Mouse (Mus musculus) hindbrain, embryonic 15.5 days (tissue): ENCODE results near the gene Ost4. TPM values are rescaled to one million over a fixed set of nuclear protein-coding genes. Genes with fewer than 3 reads are reported as not detected.

ENCODE experiments used
- ATAC-seq: fragments of 200-750 bp; cut with Nextera tagmentation; 2 replicates; pipeline ENCODE4 v1.8.0; 2017; ENCODE audit warnings: low read depth, moderate number of reproducible peaks, moderate TSS enrichment; ENCODE audit not compliant: low FRiP score
- H3K27ac ChIP-seq: fragments of 300-500 bp; sonication (generic); replicated peaks from 2 replicates; pipeline ENCODE4 v1.5.1; 2015; ENCODE audit warnings: mild to moderate bottlenecking, inconsistent platforms
- H3K27me3 ChIP-seq: fragments of 300-500 bp; sonication (generic); 2 replicates; pipeline ENCODE4 v1.6.1; 2015; ENCODE audit warnings: control low read depth, inconsistent platforms
- H3K36me3 ChIP-seq: fragments of 300-500 bp; sonication (generic); 2 replicates; pipeline ENCODE4 v1.6.1; 2015; ENCODE audit warnings: control low read depth, inconsistent platforms
- H3K4me1 ChIP-seq: fragments of 300-500 bp; sonication (generic); replicated peaks from 2 replicates; pipeline ENCODE4 v1.6.1; 2015; ENCODE audit warnings: control low read depth, inconsistent platforms
- H3K4me2 ChIP-seq: fragments of 300-500 bp; sonication (generic); 2 replicates; pipeline ENCODE4 v1.6.1; 2015; ENCODE audit warnings: moderate library complexity, mild to moderate bottlenecking, inconsistent platforms
- H3K4me3 ChIP-seq: fragments of 300-500 bp; sonication (generic); 2 replicates; pipeline ENCODE4 v1.5.1; 2015; ENCODE audit warnings: mild to moderate bottlenecking, inconsistent platforms
- H3K9ac ChIP-seq: fragments of 300-500 bp; sonication (generic); 2 replicates; pipeline ENCODE4 v1.6.1; 2015; ENCODE audit warnings: inconsistent platforms
- H3K9me3 ChIP-seq: fragments of 300-500 bp; sonication (generic); 2 replicates; pipeline ENCODE4 v1.6.1; 2016; ENCODE audit warnings: control low read depth, inconsistent platforms
- WGBS: fragments of 180-500 bp; shearing (Covaris S2); methylation state at CpG from one replicate; pipeline ENCODE4 v1.1.7; 2015; 5-methylcytosine and 5-hydroxymethylcytosine counted together
- polyA plus RNA-seq: library from polyadenylated mRNA; unstranded; fragments of >200 nt; fragmentation: Nextera tagmentation; extraction: Ambion mirVana; gene quantifications from 2 replicates; pipeline ENCODE4 v1.2.1, GENCODE M21; 2015

Gene Ost4
- polyA plus RNA-seq, 1 experiment from 2014 or later = 242 TPM

DNA sequence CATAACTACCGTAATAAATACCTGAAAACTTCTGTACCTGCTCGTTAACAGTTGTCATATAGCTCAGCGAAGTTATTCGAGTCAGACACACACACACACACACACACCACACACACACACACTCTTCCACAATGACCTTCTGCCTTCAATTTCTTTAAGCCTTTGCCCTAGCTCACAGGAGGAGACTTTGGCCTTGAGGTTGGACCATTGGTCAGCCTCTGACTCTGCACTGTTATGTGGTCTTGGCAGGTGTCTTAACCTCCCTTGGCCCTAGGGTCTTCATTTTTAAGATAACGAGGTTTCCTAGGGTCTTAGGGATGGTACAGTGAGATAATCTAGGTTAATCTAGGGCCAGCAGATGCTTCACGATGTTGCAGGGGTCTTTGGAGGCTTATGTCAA, 36.8 kb upstream of the Ost4 start:
- Histone ChIP-seq H3K27me3 (no peaks in the 10 kb centered on the region), H3K27ac (no peak overlapping the region), H3K4me2 (peak overlapping the region; percentile 81), H3K9me3 (no peaks in the 10 kb centered on the region), H3K4me1 (peaks cover 23% of the 10 kb centered on the region), H3K36me3 (no peaks in the 10 kb centered on the region), H3K9ac (peak overlapping the region; percentile 59; the same call in 1 of the 2 replicates), H3K4me3 (peak overlapping the region; percentile 57)
- no peak for ATAC-seq
- WGBS = 88% methylated on average over 6 of the region's 6 CpGs

DNA sequence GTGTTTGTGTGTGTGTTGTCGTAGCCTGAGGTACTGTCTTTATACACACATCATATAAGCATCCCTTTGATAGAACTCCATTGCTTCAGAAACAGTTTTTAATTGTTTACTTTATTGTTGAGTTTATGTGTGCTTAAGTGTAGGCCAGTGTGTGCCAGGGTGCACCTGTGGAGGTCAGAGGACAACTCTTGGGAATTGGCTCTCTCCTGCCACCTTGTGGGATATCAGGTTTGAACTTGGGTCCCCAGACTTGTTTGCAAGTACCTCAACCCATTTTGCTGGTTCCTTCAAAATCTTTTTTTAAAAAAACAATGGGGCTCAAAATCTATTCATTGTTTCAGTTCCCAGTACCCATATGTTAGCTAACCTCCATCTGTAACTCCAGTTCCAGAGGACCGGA, 35.4 kb upstream of the Ost4 start:
- no peak overlapping the region for H3K4me2 ChIP-seq
- no peak overlapping the region for H3K4me3 ChIP-seq
- H3K9me3 ChIP-seq = no peaks in the 10 kb centered on the region
- H3K27me3 ChIP-seq = no peaks in the 10 kb centered on the region
- ATAC-seq = no peak
- H3K36me3 ChIP-seq = no peaks in the 10 kb centered on the region
- WGBS = 95% methylated on average over 2 of the region's 2 CpGs
- no peak overlapping the region for H3K27ac ChIP-seq
- H3K4me1 ChIP-seq = peaks cover 15% of the 10 kb centered on the region
- H3K9ac ChIP-seq = no peak overlapping the region

DNA sequence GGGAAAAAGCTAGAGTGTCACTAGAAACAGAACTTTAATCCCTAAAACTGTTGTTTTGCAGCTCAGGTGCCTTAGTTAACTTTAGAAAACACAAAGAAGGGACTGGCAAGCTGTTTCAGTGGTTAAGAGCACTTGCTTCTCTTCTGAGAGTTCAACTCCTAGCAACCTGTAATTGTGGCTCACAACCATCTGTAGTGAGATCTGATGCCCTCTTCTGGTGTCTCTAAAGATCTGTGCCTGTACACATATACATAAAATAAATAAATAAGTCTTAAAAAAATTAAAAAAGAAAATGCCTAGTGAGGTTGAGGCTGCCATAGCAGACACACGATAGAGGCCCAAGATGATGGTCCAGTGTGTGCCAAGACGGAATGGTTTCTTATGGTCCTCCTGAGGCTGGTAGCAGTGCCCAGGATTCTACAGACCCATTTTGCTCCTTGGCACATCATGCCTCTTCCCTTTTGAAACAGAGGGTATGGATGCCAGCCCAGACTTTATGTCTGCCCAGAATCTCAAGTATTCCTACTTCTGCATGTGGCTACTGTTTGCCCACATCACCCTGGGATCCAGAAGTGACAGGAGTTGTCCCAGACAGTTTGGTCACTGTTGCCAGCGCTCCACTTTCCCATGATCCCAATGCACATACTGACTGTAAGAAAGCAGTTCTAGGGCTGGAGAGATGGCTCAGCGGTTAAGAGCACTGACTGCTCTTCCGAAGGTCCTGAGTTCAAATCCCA, 27.3 kb upstream of the Ost4 start:
- no peaks in the 10 kb centered on the region for H3K27me3 ChIP-seq
- H3K9ac ChIP-seq = no peak overlapping the region
- 0 out of 2 replicates have a peak, but pooled peaks cover 4% of the 10 kb centered on the region for H3K36me3 ChIP-seq
- 89% methylated on average over 5 of the region's 5 CpGs for WGBS
- no peaks in the 10 kb centered on the region for H3K9me3 ChIP-seq
- no peak overlapping the region for H3K4me3 ChIP-seq
- no peak overlapping the region for H3K4me2 ChIP-seq
- ATAC-seq = no peak
- no peaks in the 10 kb centered on the region for H3K4me1 ChIP-seq
- H3K27ac ChIP-seq = no peak overlapping the region

DNA sequence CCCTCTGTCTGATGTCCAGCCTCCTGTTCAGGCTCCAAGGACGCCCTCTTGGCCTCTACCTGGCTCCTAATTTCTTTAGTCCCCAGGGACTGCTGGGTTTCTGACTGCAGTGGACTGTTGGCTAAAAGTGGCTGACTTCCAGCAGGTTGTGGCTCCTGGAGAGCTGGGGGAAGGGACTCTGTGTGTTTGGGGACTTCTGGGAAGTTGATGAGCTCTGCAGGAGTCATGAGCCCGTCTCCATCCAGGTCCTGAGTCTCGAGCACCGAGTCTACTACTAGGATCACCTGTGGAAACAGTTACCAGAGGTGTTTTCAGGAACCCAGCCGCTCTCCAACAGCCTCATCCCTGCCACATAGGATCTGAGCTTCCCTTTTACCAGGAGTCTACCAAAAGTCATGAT, 26.1 kb upstream of the Ost4 start:
- no peak overlapping the region for H3K27ac ChIP-seq
- 67% methylated on average over 5 of the region's 5 CpGs for WGBS
- no peak for ATAC-seq

DNA sequence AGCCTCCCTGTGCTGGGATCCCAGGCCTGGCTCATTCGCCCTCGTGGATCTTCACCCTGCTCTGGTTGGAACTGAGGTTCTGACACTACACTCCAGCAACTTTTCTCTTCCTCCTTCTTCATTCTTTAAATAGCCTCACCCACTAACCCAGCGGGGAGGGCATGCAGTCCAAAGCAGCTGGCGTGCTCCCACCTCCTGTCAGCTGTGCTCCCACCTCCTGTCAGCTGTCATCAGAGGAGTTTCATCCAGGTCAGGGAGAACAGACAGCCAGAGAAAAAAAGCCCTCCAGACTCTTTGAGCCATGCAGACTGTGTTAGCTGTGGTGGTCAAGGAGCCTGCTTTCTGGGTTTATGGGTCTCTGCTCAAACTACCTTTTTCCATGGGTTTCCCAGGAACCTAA, 23.8 kb upstream of the Ost4 start:
- H3K27me3 ChIP-seq = no peaks in the 10 kb centered on the region
- 0 out of 2 replicates have a peak, but pooled peaks cover 4% of the 10 kb centered on the region for H3K36me3 ChIP-seq
- no peaks in the 10 kb centered on the region for H3K9me3 ChIP-seq
- ATAC-seq = no peak
- H3K27ac ChIP-seq = no peak overlapping the region
- WGBS = 79% methylated on average over 4 of the region's 4 CpGs
- H3K9ac ChIP-seq = no peak overlapping the region
- H3K4me3 ChIP-seq = no peak overlapping the region
- H3K4me1 ChIP-seq = no peaks in the 10 kb centered on the region
- no peak overlapping the region for H3K4me2 ChIP-seq

More for the DNA sequence above, 26.1 kb upstream of the Ost4 start:
- Histone ChIP-seq H3K36me3 (0 out of 2 replicates have a peak, but pooled peaks cover 4% of the 10 kb centered on the region), H3K4me2 (no peak overlapping the region), H3K4me1 (no peaks in the 10 kb centered on the region), H3K4me3 (no peak overlapping the region), H3K27me3 (no peaks in the 10 kb centered on the region), H3K9ac (no peak overlapping the region), H3K9me3 (no peaks in the 10 kb centered on the region)

DNA sequence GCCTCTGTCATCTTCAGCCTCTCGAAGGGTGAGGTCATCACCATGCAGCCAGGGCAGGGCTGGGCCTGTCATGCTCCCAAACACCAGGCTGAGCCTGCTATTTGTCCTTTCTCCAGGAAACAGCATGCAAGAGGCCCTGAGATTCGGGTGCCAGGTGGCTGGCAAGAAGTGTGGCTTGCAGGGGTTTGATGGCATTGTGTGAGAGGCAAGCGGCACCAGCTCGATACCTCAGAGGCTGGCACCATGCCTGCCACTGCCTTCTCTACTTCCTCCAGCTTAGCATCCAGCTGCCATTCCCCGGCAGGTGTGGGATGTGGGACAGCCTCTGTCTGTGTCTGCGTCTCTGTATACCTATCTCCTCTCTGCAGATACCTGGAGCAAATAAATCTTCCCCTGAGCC, 23.3 kb upstream of the Ost4 start:
- ATAC-seq = no peak
- 0 out of 2 replicates have a peak, but pooled peaks cover 4% of the 10 kb centered on the region for H3K36me3 ChIP-seq
- WGBS = 73% methylated on average over 6 of the region's 6 CpGs
- no peaks in the 10 kb centered on the region for H3K27me3 ChIP-seq
- no peak overlapping the region for H3K9ac ChIP-seq
- no peak overlapping the region for H3K4me2 ChIP-seq
- H3K4me1 ChIP-seq = no peaks in the 10 kb centered on the region
- H3K27ac ChIP-seq = no peak overlapping the region
- no peak overlapping the region for H3K4me3 ChIP-seq
- no peaks in the 10 kb centered on the region for H3K9me3 ChIP-seq

DNA sequence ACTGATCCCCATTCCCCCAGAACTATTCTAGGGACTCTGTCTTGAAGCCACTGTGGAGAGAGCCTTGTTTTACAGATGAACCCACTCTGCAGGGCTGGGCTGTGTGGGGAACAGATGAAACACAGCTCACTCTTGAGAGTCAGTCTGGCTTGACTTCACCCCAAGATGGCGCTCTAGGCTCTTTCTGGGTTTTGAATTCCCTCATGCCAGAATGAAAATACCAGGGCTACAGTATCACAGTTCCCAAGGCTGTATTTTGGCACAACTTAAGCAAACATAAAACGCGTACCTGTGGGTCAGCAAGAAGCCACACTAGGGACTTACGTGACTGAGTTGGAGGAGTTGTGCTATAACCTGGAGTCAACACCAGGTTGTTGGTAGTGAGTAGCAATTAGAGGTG, 22.5 kb upstream of the Ost4 start:
- 38% methylated on average over 4 of the region's 4 CpGs for WGBS
- Histone ChIP-seq H3K4me3 (no peak overlapping the region), H3K36me3 (0 out of 2 replicates have a peak, but pooled peaks cover 4% of the 10 kb centered on the region), H3K4me1 (no peaks in the 10 kb centered on the region), H3K9ac (no peak overlapping the region), H3K27ac (no peak overlapping the region), H3K4me2 (no peak overlapping the region), H3K27me3 (no peaks in the 10 kb centered on the region), H3K9me3 (no peaks in the 10 kb centered on the region)
- 0 out of 2 replicates have a peak, but pooled peaks have one; percentile 19 for ATAC-seq

DNA sequence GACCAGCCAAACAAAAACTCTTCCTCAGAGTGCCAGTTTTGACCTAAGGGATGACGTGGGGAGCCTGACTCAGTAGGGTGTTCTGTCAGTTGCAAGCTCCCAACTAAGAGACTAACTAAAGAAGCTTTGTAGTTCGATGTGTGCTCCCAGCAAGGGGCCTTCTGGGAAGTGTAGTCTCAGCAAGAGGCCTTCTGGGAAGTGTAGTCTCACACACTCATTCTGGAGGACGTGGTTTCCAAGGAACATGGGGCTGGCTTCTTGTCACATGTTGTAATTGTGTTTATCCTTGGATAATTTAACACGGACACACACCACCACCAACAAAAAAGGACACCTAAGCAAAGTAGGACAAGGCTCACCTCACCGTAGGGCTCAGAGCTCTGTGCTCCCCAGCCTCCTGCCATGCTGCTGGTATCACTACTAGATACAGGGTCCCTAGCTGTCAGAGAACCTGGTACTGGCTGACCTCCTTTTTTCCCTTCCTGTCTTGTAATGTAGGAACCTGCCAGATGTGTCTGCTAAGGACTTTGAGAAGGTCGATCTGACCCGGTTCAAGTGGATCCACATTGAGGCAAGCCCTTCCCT, 20.4 kb upstream of the Ost4 start:
- WGBS = 39% methylated on average over 7 of the region's 7 CpGs
- Histone ChIP-seq H3K36me3 (no peaks in the 10 kb centered on the region), H3K4me3 (peak overlapping the region; percentile 15; the same call in 1 of the 2 replicates)

DNA sequence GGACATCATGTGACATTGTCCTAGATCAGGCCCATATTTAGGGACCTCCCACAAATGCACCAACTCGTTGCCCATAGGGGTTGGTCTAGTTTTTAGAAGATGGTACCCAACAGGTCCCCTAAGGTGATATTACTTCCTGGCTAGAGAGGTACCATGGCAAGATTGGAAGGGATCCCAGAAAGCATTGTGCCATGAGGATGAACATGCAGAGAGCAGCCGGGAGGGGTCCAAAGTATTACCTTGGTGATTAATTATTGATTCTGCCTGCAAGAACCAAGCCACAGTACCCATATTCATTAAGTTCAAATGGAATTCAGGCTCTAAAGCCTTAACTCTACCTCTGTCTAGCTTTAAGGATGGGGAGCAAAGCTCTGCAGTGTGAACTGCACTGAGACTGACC, 18.5 kb upstream of the Ost4 start:
- Histone ChIP-seq H3K9ac (no peak overlapping the region), H3K27ac (no peak overlapping the region), H3K9me3 (no peaks in the 10 kb centered on the region), H3K27me3 (no peaks in the 10 kb centered on the region), H3K4me3 (no peak overlapping the region), H3K4me2 (no peak overlapping the region), H3K4me1 (peaks cover 15% of the 10 kb centered on the region), H3K36me3 (no peaks in the 10 kb centered on the region)
- WGBS = 90% methylated on average over 2 of the region's 2 CpGs
- ATAC-seq = no peak

More for the DNA sequence above, 20.4 kb upstream of the Ost4 start:
- no peak overlapping the region for H3K27ac ChIP-seq
- peak overlapping the region; percentile 47 for H3K4me2 ChIP-seq
- ATAC-seq = peak; percentile 71
- H3K9ac ChIP-seq = no peak overlapping the region
- H3K9me3 ChIP-seq = no peaks in the 10 kb centered on the region
- H3K27me3 ChIP-seq = no peaks in the 10 kb centered on the region
- H3K4me1 ChIP-seq = no peaks in the 10 kb centered on the region

DNA sequence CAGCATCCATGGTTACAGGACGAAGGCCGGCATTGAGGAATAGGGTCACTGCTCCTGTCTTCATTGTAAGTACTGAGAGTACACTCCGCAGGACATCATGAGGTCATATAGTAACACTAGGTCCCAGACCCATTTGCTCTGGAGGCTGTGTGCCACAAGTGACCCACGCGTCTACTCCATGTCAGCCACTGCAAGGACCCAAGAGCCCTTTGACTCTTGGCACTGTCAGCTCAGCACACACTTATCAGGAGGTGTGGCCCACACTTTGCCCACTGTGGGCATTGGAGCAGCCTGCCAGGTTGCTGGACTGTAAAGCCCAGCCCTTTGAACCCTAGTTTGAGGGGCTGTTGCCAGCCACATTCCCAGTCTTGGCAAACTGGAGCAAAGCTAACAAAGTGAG, 17.6 kb upstream of the Ost4 start:
- no peak overlapping the region for H3K4me2 ChIP-seq
- no peaks in the 10 kb centered on the region for H3K27me3 ChIP-seq
- ATAC-seq = no peak
- no peaks in the 10 kb centered on the region for H3K9me3 ChIP-seq
- no peaks in the 10 kb centered on the region for H3K36me3 ChIP-seq
- H3K4me3 ChIP-seq = no peak overlapping the region
- H3K9ac ChIP-seq = no peak overlapping the region
- peaks cover 23% of the 10 kb centered on the region for H3K4me1 ChIP-seq
- H3K27ac ChIP-seq = no peak overlapping the region
- WGBS = 86% methylated on average over 5 of the region's 5 CpGs

DNA sequence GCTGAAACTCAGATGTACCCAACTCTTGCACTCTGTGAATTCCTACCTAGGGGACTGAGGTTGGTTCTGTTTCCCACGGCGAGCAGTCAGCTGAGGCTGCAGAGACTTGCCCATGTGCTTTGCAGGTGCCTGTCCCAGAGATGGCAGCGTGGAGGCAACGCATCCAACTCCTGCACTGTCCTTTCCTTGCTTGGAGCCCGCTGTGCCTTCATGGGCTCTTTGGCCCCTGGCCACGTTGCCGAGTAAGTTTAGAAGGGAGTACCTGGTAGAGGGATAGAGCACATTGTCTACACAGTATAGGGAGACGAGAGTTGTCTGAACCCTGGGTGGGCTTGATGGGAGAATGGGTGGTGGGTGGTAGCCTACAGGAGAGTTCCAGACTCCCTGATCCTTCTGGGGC, 17.0 kb upstream of the Ost4 start:
- no peaks in the 10 kb centered on the region for H3K27me3 ChIP-seq
- no peak overlapping the region for H3K4me3 ChIP-seq
- no peaks in the 10 kb centered on the region for H3K36me3 ChIP-seq
- no peak overlapping the region for H3K4me2 ChIP-seq
- no peaks in the 10 kb centered on the region for H3K9me3 ChIP-seq
- H3K4me1 ChIP-seq = peaks cover 23% of the 10 kb centered on the region
- no peak overlapping the region for H3K27ac ChIP-seq
- 79% methylated on average over 8 of the region's 8 CpGs for WGBS
- ATAC-seq = no peak
- no peak overlapping the region for H3K9ac ChIP-seq

DNA sequence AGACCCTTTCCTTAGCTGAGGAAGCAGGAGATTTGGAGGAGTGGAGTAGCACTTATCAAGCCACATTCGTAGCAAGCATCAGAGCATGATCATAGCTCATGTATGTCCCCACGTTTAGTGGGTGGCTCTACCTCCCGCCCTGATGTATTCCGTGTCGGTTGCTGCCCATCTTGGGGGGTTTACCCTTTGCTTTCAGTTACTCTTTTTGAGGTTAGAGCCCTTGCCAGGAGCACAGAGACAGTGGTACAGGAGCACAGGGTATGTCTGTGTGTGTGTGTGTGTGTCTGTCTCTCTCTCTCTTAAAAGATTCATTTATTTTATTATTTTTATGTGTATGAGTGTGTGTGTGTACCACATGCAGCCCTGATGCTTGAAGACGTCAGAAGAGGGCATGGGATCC, 15.5 kb upstream of the Ost4 start:
- ATAC-seq = no peak
- Histone ChIP-seq H3K4me1 (peaks cover 23% of the 10 kb centered on the region), H3K9me3 (no peaks in the 10 kb centered on the region), H3K27me3 (no peaks in the 10 kb centered on the region), H3K9ac (no peak overlapping the region), H3K4me2 (no peak overlapping the region), H3K36me3 (no peaks in the 10 kb centered on the region), H3K27ac (no peak overlapping the region), H3K4me3 (no peak overlapping the region)
- 86% methylated on average over 6 of the region's 6 CpGs for WGBS
